Mouse (Mus musculus): ENCODE measurements around the gene Gm43191.
A peak's percentile ranks its signal among the peaks of the same experiment; 100 is the strongest.

The Gm43191 gene

GRCm38 (mm10) chr3:116631459-116631858 is 49.6 kb downstream of the Gm43191 start:
- DNase-seq (ENCODE audit: extremely low spot score, low read depth, low spot score): no peak

- no peak for DNase-seq (ENCODE audit: extremely low spot score, low read depth, low spot score)
These were observed 58.4 kb downstream of the Gm43191 start for GRCm38 (mm10) chr3:116622641-116623040.

GRCm38 (mm10) chr3:116620636-116621370 is 60.3 kb downstream of the Gm43191 start:
- DNase-seq (ENCODE audit: extremely low spot score, low read depth, low spot score): no peak

GRCm38 (mm10) chr3:116618855-116619254 is 62.2 kb downstream of the Gm43191 start:
- DNase-seq (ENCODE audit: extremely low spot score, low read depth, low spot score): no peak

DNA sequence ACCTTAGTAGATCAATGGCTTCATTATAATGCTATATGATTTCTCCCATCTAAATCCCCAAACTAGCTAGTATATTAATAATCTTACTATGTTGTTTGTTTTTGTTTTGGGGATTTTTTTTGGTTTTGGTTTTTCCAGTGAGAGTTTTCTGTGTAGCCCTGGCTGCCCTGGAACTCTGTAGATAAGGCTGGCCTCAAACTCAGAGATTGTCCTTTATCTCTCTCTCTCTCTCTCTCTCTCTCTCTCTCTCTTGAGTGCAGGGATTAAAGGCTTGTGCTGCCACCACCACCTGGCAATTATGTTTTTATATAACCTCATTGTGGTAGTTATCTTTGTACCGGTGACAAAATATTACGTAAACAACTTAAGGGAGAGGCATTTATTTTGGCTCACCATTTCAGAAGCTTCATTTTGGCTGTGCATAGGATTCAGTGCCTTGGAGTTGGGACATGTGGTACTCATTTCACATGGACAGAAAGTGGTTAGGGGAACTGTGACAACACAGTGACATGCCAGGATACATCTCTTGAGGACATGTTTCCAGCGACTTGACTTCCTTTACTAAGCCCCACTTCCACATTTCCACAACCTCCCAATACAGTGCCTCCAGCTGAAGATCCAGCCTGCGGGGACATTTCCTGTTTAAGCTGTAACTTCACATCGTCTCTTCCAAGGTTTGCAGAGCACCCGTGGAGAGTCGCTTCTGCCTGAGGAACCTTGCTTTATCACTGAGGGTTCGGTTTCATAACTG is 65.6 kb downstream of the Gm43191 start:
- DNase-seq (ENCODE audit: extremely low spot score, low read depth, low spot score): no peak

- DNase-seq (ENCODE audit: extremely low spot score, low read depth, low spot score): no peak
These were observed 66.7 kb downstream of the Gm43191 start, which contains the start of gene Trmt13 for GRCm38 (mm10) chr3:116614295-116614892. Trmt13 (minus strand) TSS chr3:116614587.

GRCm38 (mm10) chr3:116604570-116604969 is 76.5 kb downstream of the Gm43191 start:
- no peak for DNase-seq (ENCODE audit: extremely low spot score, low read depth, low spot score)

DNA sequence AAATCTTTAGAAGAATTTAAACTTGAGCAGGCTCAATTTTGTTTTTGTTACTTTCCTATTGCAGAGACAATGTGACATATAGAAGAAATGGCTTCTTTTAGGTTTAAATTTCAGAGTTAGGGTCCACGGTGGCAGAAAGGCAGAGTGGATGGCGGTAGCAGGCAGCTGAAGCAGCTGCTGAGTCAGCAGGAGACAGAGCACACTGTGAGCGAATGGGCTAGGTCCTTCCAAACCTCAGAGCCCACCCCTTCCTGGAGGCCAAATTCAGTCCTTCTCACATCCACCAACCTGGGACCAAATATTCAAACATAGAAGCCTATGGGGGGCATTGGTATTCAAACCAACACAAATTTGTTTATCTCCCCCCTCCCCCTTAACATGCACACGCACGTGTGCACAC is 79.3 kb downstream of the Gm43191 start:
- DNase-seq (ENCODE audit: extremely low spot score, low read depth, low spot score): no peak

DNA sequence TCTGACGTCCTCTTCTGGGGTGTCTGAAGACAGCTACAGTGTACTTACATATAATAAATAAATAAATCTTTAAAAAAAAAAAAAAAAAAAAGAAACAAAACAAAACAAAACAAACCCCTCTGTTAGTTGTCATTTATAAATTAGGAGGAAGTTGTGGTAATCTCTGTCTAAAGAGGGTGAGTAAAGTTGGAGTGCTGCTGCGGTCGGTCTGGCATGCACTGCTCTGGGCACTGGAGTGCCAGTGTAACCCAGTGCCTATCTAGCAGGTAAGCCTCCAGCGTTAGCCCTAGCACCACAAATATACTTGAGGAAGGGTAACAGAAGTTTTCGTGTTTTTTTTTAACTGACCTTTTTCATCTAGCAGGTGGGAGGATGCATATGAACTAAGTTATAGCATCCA is 80.1 kb downstream of the Gm43191 start:
- no peak for DNase-seq (ENCODE audit: extremely low spot score, low read depth, low spot score)

DNA sequence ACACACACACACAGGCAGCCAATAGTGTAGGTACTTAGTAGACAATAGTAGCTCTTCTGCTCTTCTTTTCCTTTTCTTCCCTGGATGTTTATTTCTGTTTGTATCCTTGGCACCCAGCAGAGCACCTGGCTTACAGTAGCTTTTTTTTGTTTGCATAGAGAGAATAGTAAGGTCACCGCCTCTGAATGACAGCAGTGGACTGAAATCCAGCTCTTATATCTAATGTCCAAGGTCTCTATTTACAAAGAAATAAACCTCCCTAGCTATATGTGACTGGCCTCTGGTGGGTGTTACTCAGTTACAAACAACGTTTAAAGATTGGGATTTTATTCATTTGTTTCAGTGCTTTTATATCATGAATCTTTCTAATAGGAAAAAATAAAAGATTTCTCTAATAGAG is 81.4 kb downstream of the Gm43191 start:
- DNase-seq (ENCODE audit: extremely low spot score, low read depth, low spot score): no peak

DNA sequence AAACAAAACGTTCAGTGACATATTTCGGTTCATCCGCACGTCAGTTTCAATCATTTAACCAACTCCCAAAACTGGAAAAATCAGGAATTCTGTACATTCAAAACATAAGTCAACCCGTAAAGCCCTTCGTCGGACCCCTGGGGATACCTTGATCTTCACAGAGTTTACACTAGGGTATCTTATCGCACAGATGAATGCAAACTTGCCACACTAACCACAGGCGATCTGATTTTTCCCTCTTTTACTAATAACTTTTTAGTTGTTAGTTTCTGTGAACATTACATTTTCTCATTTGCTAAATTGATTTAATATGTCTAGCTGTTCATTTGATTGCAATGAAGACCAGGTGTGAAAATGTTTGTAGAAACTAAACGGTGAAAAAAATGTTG is 85.5 kb downstream of the Gm43191 start:
- no peak for DNase-seq (ENCODE audit: extremely low spot score, low read depth, low spot score)

DNA sequence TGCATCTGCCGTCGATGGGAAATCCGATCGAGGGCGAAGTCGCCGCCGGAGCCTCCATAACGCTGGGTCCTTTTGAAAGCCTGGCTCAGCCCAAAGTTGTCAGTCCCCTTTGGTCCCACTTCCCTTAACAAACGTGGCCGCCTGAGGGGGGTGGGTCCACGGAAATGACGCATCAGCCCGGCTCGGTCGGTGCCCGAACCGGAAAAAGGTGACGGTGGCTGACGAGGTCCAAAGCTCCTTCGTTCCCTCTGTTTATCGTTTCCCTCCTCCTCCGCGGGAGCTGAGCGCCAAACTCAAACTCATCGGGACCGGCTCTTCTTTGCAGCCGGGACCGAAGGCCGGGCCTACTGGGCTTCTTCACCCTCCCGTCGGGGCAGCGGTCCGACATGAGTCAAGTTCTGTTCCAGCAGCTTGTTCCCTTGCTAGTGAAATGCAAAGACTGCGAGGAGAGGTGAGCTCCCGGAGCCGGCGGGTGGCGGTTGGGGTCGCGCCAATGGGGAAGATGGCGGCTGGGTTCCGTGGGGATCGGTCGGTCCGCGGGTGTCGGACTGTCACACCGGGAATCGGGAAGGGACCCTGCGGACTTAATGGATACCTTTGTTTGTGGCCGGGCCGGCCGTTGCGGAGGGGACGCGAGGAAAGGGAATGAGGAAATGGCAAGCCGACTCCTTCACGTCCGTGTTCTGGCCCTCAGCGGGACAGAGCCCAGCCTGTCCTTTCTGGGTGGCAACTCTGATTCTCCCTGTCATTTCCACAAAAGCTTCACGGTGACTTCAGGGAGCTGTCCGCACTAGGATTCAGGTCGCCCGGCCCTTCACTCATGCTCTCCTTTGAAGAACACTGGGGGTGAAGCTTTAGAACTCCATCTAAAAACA is 86.1 kb downstream of the Gm43191 start, which contains the start of gene Sass6:
Gene Sass6, plus strand, starts transcription at position 255 of the 875 bp plus-strand sequence.
- DNase-seq (ENCODE audit: extremely low spot score, low read depth, low spot score): peak; percentile 91

GRCm38 (mm10) chr3:116594076-116594727 is 86.9 kb downstream of the Gm43191 start:
- DNase-seq (ENCODE audit: extremely low spot score, low read depth, low spot score): peak; percentile 8
